Mouse (Mus musculus) spleen, postnatal 36 days (tissue): ENCODE measurements around the gene AC161166.1.

Source experiments
- DNase-seq, 2 experiments: peaks; one replicate each; pipeline ENCODE4 v3.0.0; 2022; ENCODE audit warnings: low spot score in 2 of 2, mixed read lengths in 1 of 2

The AC161166.1 gene

DNA sequence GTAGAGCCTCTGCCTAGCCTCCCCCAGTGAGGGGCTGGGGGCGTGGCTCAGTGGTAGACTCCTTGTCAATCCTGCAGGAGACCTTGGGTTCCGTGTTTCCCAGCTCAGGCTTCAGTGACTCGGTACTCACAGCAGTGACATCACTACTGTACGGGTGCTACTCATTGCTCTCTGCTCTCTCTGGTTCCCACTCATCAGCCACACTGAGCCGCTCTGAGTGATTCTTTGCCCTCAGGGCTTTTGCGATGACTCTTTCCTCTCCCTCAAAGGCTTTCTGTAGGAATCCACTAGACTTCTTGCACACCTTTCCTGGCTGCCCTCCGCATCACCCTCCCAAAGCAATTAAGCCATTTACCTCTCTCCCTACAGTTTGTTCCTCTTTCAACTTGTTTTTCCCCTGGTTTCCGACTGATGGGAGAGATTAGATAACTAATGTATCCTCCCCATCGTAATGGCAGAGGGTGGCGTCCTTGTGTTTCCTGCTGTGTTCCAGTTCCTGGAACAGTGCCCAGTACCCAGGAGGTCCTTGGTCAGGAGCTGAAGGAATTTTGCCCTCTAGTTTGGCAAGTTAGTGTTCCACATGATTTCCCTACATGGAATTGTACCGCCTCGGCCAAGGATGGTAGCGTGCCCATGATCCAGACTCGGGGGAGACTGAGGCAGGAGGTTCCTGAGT, 50.7 kb downstream of the AC161166.1 start:
- no peak for DNase-seq
